Mouse (Mus musculus): ENCODE results near the gene Trafd1. TPM values are rescaled to one million over a fixed set of nuclear protein-coding genes. Genes with fewer than 3 reads are reported as not detected.

Trafd1 gene
- polyA plus RNA-seq, 1 experiment: 29.3 TPM

GRCm38 (mm10) chr5:121342490-121342889, 42.9 kb downstream of the Trafd1 start:
- no peak overlapping the region for H3ac ChIP-seq (ENCODE audit: control insufficient read depth, insufficient read length)
- H3K36me3 ChIP-seq (ENCODE audit: control insufficient read depth, insufficient read depth): peaks cover 14% of the 10 kb centered on the region
- H3K4me3 ChIP-seq: no peak overlapping the region
- no peaks in the 10 kb centered on the region for H3K79me2 ChIP-seq (ENCODE audit: control insufficient read depth, insufficient read depth)
- H3K27me3 ChIP-seq (ENCODE audit: control insufficient read depth, insufficient read depth, insufficient read length): no peaks in the 10 kb centered on the region
- TF ChIP-seq TCF12 (IDR thresholded peaks at IDR 0.05; ENCODE audit: insufficient read depth, poor library complexity, severe bottlenecking): no peak
- no peak for TF ChIP-seq USF1 (IDR thresholded peaks at IDR 0.05; ENCODE audit: low read depth)
- TF ChIP-seq REST (IDR thresholded peaks at IDR 0.05; ENCODE audit: insufficient read depth, insufficient read length): no peak
- TF ChIP-seq E2F4 (IDR thresholded peaks at IDR 0.05; ENCODE audit: insufficient read depth): no peak
- TF ChIP-seq POLR2A (IDR thresholded peaks at IDR 0.05; ENCODE audit: insufficient read length, low read depth): no peak
- no peak for TF ChIP-seq TCF3 (IDR thresholded peaks at IDR 0.05; ENCODE audit: insufficient read length, low read depth)
- TF ChIP-seq CEBPB (IDR thresholded peaks at IDR 0.05; ENCODE audit: insufficient read depth, poor library complexity, severe bottlenecking): no peak
- TF ChIP-seq MYOG (IDR thresholded peaks at IDR 0.05; ENCODE audit: control insufficient read depth in 1 of 3, insufficient read depth in 1 of 3, insufficient read length in 2 of 3, low read depth in 2 of 3): no peak
- TF ChIP-seq POLR2AphosphoS2 (IDR thresholded peaks at IDR 0.05; ENCODE audit: insufficient read length, low read depth): no peak
- TF ChIP-seq SRF (IDR thresholded peaks at IDR 0.05; ENCODE audit: control insufficient read depth, insufficient read length, low read depth): no peak
- TF ChIP-seq MYOD1 (IDR thresholded peaks at IDR 0.05; ENCODE audit: control insufficient read depth in 1 of 3, insufficient read length in 2 of 3, low read depth in 2 of 3): no peak
- no peak for TF ChIP-seq MAX (IDR thresholded peaks at IDR 0.05; ENCODE audit: low read depth)
- no peak overlapping the region for H3K4me2 ChIP-seq (ENCODE audit: low read depth)

GRCm38 (mm10) chr5:121340965-121341473, 44.4 kb downstream of the Trafd1 start:
- no peak overlapping the region for H3ac ChIP-seq (ENCODE audit: control insufficient read depth, insufficient read length)
- H3K27me3 ChIP-seq (ENCODE audit: control insufficient read depth, insufficient read depth, insufficient read length): no peaks in the 10 kb centered on the region
- H3K4me2 ChIP-seq (ENCODE audit: low read depth): peak overlapping the region; percentile 64
- H3K36me3 ChIP-seq (ENCODE audit: control insufficient read depth, insufficient read depth): peaks cover 14% of the 10 kb centered on the region
- no peaks in the 10 kb centered on the region for H3K79me2 ChIP-seq (ENCODE audit: control insufficient read depth, insufficient read depth)
- TF ChIP-seq TCF3 (IDR thresholded peaks at IDR 0.05; ENCODE audit: insufficient read length, low read depth) (no peak), POLR2AphosphoS2 (IDR thresholded peaks at IDR 0.05; ENCODE audit: insufficient read length, low read depth) (no peak), CEBPB (IDR thresholded peaks at IDR 0.05; ENCODE audit: insufficient read depth, poor library complexity, severe bottlenecking) (no peak), TCF12 (IDR thresholded peaks at IDR 0.05; ENCODE audit: insufficient read depth, poor library complexity, severe bottlenecking) (no peak), REST (IDR thresholded peaks at IDR 0.05; ENCODE audit: insufficient read depth, insufficient read length) (no peak), MYOG (IDR thresholded peaks at IDR 0.05; ENCODE audit: control insufficient read depth in 1 of 3, insufficient read depth in 1 of 3, insufficient read length in 2 of 3, low read depth in 2 of 3) (no peak), USF1 (IDR thresholded peaks at IDR 0.05; ENCODE audit: low read depth) (no peak)
- H3K4me3 ChIP-seq: no peak overlapping the region

GRCm38 (mm10) chr5:121339507-121340230, 45.8 kb downstream of the Trafd1 start:
- no peak overlapping the region for H3ac ChIP-seq (ENCODE audit: control insufficient read depth, insufficient read length)
- TF ChIP-seq CEBPB (IDR thresholded peaks at IDR 0.05; ENCODE audit: insufficient read depth, poor library complexity, severe bottlenecking) (no peak), MAX (IDR thresholded peaks at IDR 0.05; ENCODE audit: low read depth) (no peak), POLR2AphosphoS2 (IDR thresholded peaks at IDR 0.05; ENCODE audit: insufficient read length, low read depth) (no peak), REST (IDR thresholded peaks at IDR 0.05; ENCODE audit: insufficient read depth, insufficient read length) (no peak), SRF (IDR thresholded peaks at IDR 0.05; ENCODE audit: control insufficient read depth, insufficient read length, low read depth) (no peak), MYOG (IDR thresholded peaks at IDR 0.05; ENCODE audit: control insufficient read depth in 1 of 3, insufficient read depth in 1 of 3, insufficient read length in 2 of 3, low read depth in 2 of 3) (no peak), E2F4 (IDR thresholded peaks at IDR 0.05; ENCODE audit: insufficient read depth) (no peak), TCF3 (IDR thresholded peaks at IDR 0.05; ENCODE audit: insufficient read length, low read depth) (no peak), USF1 (IDR thresholded peaks at IDR 0.05; ENCODE audit: low read depth) (no peak), TCF12 (IDR thresholded peaks at IDR 0.05; ENCODE audit: insufficient read depth, poor library complexity, severe bottlenecking) (no peak), MYOD1 (IDR thresholded peaks at IDR 0.05; ENCODE audit: control insufficient read depth in 1 of 3, insufficient read length in 2 of 3, low read depth in 2 of 3) (no peak), POLR2A (IDR thresholded peaks at IDR 0.05; ENCODE audit: insufficient read length, low read depth) (no peak)
- H3K79me2 ChIP-seq (ENCODE audit: control insufficient read depth, insufficient read depth): no peaks in the 10 kb centered on the region
- peaks cover 15% of the 10 kb centered on the region for H3K36me3 ChIP-seq (ENCODE audit: control insufficient read depth, insufficient read depth)
- H3K27me3 ChIP-seq (ENCODE audit: control insufficient read depth, insufficient read depth, insufficient read length): no peaks in the 10 kb centered on the region
- no peak overlapping the region for H3K4me3 ChIP-seq
- no peak overlapping the region for H3K4me2 ChIP-seq (ENCODE audit: low read depth)

- Histone ChIP-seq H3K4me3 (no peak overlapping the region), H3K27me3 (ENCODE audit: control insufficient read depth, insufficient read depth, insufficient read length) (no peaks in the 10 kb centered on the region), H3K4me2 (ENCODE audit: low read depth) (no peak overlapping the region), H3K36me3 (ENCODE audit: control insufficient read depth, insufficient read depth) (peaks cover 31% of the 10 kb centered on the region), H3ac (ENCODE audit: control insufficient read depth, insufficient read length) (no peak overlapping the region), H3K79me2 (ENCODE audit: control insufficient read depth, insufficient read depth) (no peaks in the 10 kb centered on the region)
- TF ChIP-seq USF1 (IDR thresholded peaks at IDR 0.05; ENCODE audit: low read depth): no peak
- TF ChIP-seq E2F4 (IDR thresholded peaks at IDR 0.05; ENCODE audit: insufficient read depth): no peak
- TF ChIP-seq POLR2AphosphoS2 (IDR thresholded peaks at IDR 0.05; ENCODE audit: insufficient read length, low read depth): no peak
- no peak for TF ChIP-seq SRF (IDR thresholded peaks at IDR 0.05; ENCODE audit: control insufficient read depth, insufficient read length, low read depth)
- TF ChIP-seq MAX (IDR thresholded peaks at IDR 0.05; ENCODE audit: low read depth): no peak
- TF ChIP-seq MYOG (IDR thresholded peaks at IDR 0.05; ENCODE audit: control insufficient read depth in 1 of 3, insufficient read depth in 1 of 3, insufficient read length in 2 of 3, low read depth in 2 of 3): no peak
- TF ChIP-seq TCF3 (IDR thresholded peaks at IDR 0.05; ENCODE audit: insufficient read length, low read depth): no peak
- no peak for TF ChIP-seq REST (IDR thresholded peaks at IDR 0.05; ENCODE audit: insufficient read depth, insufficient read length)
- no peak for TF ChIP-seq CEBPB (IDR thresholded peaks at IDR 0.05; ENCODE audit: insufficient read depth, poor library complexity, severe bottlenecking)
- no peak for TF ChIP-seq MYOD1 (IDR thresholded peaks at IDR 0.05; ENCODE audit: control insufficient read depth in 1 of 3, insufficient read length in 2 of 3, low read depth in 2 of 3)
- no peak for TF ChIP-seq POLR2A (IDR thresholded peaks at IDR 0.05; ENCODE audit: insufficient read length, low read depth)
- no peak for TF ChIP-seq TCF12 (IDR thresholded peaks at IDR 0.05; ENCODE audit: insufficient read depth, poor library complexity, severe bottlenecking)
Measured at GRCm38 (mm10) chr5:121336776-121337175, 48.7 kb downstream of the Trafd1 start.
